Mouse (Mus musculus) fibroblast of lung, adult 2 months (primary cell): ENCODE data around the gene Stat3.

ENCODE experiments used
- DNase-seq: peaks from one replicate; pipeline ENCODE4 v3.0.0-alpha.2; 2011; ENCODE audit warnings: low read depth

Stat3 gene

DNA sequence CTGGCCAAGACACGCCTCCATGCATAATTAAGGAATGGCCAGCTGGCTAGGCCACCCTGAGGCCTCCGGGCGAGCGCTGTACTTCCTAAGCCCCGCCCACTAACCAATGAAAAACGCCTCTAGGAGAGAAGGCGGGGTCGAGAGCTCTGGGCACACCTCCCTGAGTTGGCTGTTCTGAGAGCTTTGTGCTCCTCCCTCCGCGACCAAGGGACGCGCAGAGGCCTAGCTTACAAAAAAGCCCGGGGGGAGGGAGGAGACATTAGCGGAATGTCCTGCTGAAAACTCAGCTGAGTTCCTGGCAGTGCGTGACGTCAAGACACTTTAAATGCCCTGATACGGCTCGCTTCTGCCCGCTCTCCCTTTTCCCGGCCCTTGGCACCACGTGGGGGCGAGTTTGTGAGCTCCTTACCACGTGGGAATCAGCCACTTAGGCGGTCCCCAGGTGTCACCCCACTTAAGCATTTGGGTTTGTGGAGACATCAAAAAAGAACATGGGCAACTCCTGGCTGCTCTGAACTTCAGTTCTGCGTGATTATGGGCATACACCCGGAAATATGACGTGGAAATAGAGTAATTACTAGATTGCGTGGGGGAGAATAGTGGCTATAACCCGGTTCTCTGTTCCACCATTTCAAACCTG, at the start of gene Stat3:
Gene Stat3 (minus strand): TSS at position 29 of the 640 bp plus-strand sequence.
- peak; percentile 100 for DNase-seq

GRCm38 (mm10) chr11:100988674-100989073, 49.3 kb upstream of the Stat3 start:
- no peak for DNase-seq

DNA sequence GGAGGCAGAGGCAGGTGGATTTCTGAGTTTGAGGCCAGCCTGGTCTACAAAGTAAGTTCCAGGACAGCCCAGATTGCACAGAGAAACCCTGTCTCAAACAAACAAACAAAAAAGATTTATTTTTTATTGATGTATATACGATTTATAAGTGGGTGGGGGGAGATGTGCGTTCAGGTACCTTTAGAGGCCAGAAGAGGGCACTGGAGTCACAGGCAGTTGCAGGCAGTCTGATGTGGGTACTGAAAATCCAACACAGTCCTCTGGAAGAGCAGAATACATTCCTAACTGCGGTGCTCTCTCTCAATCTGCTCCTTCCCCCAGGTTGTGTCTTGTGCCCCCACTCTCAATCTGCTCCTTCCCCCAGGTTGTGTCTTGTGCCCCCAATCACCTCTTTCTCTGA, 46.3 kb upstream of the Stat3 start:
- no peak for DNase-seq

DNA sequence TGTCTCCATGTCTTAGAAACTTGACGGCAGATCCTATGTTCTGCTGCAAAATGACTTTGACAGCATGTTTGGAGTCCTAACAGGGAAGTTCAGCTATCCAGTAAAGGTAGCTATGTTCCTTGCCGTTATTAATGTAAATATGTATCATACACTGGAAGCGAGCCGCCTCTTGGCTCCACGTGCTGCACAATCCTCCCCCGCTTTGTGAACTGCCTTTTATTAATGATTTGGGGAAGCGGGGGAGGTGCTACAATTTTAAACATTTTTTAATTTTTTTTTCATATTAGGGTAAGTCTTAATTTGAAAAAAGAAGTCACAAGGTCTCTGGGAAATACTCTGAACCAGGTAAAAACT, 44.4 kb upstream of the Stat3 start:
- DNase-seq: no peak

- DNase-seq: no peak
These were observed 43.9 kb upstream of the Stat3 start for GRCm38 (mm10) chr11:100983125-100983777.

DNA sequence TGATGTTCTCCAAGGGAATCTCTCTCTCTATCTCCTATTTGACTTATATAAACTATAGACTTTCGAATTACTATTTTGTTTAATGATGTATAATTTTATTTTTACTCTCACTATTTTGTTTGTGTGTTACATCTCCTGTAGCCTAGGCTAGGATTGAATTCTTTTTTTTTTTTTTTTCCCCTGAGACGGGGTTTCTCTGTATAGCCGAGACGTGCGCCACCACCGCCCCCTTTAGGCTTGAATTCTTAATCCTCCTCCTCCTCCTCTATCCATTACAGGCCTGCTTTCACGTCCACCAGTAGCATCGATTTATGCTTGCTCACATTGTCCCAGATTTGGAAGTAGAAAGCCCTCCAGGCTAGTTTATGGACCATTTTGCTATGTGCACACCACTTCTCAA, 42.7 kb upstream of the Stat3 start:
- DNase-seq: no peak

GRCm38 (mm10) chr11:100981236-100981635, 41.9 kb upstream of the Stat3 start:
- DNase-seq: no peak

- DNase-seq: no peak
These were observed 41.1 kb upstream of the Stat3 start for GRCm38 (mm10) chr11:100980438-100980837.

DNA sequence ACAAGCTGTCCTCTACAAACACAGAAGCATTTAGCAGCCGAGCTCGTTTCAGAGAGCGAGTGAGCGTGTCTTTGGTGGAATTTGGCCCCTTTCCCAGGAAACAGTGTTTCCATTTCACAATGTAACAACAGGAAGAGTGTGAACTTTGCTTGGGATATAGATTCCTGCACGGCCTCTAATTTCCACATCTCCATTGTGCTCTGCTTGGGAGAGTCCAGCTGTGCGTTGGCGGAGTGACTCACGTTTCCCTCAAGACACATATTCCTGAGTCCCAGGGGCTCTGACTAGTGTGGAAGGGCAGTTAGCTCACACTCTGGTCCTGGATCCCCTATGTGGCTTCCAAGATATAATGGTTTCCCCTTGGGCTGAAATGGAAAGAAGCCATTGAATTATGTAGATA, 40.5 kb upstream of the Stat3 start:
- DNase-seq: peak; percentile 84

DNA sequence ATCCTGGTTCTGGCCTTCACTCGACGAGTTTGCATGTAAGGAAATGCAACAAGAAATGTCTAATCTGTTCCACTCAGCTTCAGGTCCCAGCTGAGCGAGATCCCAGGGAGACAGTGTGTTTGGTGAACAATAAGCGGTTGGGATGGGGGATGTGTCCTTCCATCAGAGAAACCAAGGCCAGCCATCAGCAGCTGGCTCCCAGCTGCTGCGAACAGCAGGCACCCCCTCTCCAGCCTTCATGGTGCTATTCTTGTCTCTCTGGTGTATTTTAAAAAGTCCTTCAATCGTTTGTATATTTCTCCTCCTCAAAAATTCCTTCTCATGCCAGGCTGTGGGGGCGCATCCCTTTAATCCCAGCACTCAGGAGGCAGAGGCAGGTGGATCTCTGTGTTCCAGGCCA, 35.9 kb upstream of the Stat3 start:
- no peak for DNase-seq

- DNase-seq: no peak
These were observed 35.1 kb upstream of the Stat3 start for GRCm38 (mm10) chr11:100974381-100974970.

DNA sequence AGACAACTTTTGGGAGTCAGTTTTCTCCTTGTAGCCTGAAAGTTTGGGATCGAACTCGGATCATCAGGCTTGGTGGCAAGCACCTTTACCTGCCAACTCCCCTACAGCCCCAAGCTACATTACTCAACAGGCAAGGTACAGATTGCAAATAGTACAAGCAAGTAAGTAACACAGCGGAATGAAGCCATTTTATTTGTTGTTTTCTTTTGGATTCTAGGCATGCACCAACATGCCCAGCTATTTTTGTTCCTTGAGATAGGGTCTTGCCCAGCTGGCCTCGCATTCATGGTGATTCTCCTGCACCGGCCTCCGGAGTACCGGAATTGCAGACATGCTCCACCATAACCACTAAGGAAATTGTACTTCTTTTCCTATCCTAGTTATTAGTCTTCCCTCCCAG, 33.9 kb upstream of the Stat3 start:
- DNase-seq: no peak

GRCm38 (mm10) chr11:100971455-100971854, 32.1 kb upstream of the Stat3 start:
- no peak for DNase-seq

DNA sequence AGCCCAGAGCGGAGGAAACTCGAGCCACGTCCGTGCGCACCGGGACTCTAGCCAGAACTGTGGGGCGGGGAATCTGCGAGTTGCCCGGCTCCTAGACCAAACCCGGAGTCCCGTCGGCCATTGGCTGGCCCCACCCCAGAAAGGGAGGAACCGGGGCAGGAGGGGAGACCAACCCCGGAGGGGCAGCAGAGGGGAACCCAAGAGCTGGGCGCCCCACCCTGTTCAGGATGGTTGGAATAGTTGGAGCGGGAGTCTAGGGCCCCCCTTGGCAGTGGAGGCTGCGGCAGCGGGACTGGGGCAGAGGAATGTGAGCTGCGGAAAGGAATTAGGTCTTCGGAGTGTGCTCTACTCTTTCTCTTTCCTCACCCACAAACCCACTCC, 31.2 kb upstream of the Stat3 start, which contains the start of gene Cavin1:
Gene Cavin1 (minus strand): TSS at position 331 of the 381 bp plus-strand sequence.
- peak; percentile 89 for DNase-seq

GRCm38 (mm10) chr11:100969744-100970556, 30.6 kb upstream of the Stat3 start:
- DNase-seq: no peak

- no peak for DNase-seq
These were observed 29.9 kb upstream of the Stat3 start for GRCm38 (mm10) chr11:100969189-100969743.

GRCm38 (mm10) chr11:100968501-100968900, 29.2 kb upstream of the Stat3 start:
- DNase-seq: no peak

DNA sequence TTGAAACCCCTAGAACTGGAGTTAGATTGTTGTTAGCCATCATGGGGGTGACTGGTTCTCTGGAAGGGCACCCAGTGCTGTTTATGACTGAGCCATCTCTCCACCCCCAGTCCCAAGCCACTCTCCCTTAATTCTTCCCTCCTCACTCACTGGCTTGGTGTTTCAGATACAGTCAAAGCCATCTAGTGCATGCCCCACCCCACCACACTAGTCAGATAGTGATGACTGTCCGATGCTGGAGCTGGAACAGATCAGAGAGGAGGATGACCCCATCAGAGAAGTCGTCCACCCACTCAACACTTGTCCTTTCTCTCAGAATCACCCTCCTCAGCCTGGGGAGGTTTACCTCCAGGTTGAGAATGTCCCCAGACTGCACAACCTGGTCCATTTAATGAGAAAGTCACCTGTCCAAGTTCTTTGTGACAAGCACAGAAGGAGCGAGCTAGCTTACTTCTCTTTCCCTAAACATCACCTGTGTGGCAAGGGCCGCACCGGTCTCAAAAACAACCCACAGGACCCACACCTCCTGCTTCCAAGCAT, 28.6 kb upstream of the Stat3 start:
- no peak for DNase-seq

GRCm38 (mm10) chr11:100967376-100967775, 28.0 kb upstream of the Stat3 start:
- no peak for DNase-seq

DNA sequence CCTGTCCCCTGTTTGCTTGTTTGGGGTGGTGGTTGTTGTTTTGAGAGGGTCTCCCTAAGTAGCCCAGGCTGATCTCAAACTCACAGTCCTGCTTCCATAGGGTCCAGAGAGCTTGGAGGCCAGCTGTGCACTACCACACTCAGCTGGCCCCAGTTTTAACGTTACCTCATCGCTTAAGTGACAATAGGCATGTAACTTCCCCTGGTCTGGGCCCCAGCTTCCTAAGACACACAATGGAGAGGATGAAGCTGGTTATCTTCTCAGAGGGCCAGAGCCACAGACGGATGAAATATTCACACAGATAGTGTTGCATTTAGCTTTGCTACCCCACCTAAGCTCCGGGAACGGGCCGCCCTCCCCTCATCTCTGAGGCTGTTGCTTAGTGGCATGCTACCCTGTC, 26.4 kb upstream of the Stat3 start:
- no peak for DNase-seq

DNA sequence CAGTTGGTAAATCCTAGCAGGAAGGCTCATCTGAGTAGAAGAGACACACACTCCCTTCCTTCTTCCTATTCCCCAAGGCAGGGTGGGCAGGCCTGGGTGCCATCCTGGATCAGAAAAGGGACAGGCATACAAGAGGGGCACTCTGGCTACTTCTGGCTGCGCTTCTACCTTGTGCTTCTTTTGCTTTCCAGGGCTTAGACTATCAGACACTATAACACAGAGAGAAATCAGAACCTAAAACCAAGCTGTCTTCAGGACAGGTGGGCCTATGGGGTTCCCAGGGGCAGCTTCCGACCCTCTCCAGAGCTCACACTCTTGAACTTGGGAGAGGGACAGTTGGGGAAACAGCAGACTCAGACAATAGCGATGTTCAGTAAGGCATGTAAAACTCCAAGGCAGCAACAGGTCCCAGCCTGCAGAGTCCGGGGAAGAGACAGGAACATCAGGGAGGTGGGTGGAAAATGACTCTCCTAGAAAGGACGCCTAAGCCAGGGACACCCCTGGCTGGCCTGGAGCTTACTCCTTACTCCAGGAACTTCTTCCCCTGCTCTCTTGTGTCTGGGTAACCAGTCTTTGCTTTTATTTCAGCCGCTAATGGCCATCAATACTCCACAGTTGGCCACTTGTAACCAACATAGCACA, 25.7 kb upstream of the Stat3 start:
- DNase-seq: no peak

GRCm38 (mm10) chr11:100964180-100964579, 24.8 kb upstream of the Stat3 start:
- no peak for DNase-seq
